Mouse (Mus musculus) liver, postnatal 0 days (tissue): ENCODE data around the gene Uvrag.

Source experiments
- CTCF ChIP-seq: sonication (generic); IDR thresholded peaks from 2 replicates; pipeline ENCODE4 v1.5.1; 2016; ENCODE audit warnings: antibody characterized with exemption, low read depth
- EP300 ChIP-seq: IDR thresholded peaks from 2 replicates; pipeline ENCODE4 v1.6.1; 2016; ENCODE audit warnings: antibody characterized with exemption, low read depth, mild to moderate bottlenecking

GRCm38 (mm10) chr7:99188630-99189029, 47.7 kb upstream of the Uvrag start:
- 0 out of 2 replicates have a peak, but pooled peaks have one; percentile 34 for TF ChIP-seq EP300
- TF ChIP-seq CTCF: no peak
